Comparison of ENCODE assay signal across 13 mouse cellular contexts in the genomic region with DNA sequence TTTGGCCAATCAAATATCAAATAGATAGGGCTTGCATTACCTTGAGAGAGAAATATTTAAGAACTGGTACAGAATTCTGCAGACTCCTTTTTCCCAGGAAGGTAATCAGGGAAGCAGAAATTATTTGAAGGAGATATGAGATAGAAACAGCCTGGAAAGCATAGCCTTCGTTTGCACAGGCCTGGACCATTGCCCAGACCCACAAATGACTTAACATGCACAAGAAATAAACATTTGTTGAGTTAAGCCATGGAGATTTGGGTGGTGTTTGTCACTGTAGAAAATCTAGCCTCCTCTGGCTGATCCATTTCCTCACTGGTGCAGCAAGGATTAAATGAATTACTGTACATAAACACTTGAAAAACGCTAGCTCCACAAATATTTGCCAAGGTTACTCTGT.
A peak's percentile ranks its signal among the peaks of the same experiment; 100 is the strongest.
DNase-seq lines count a peak whose midpoint lies in the region; ATAC-seq and TF ChIP-seq lines count a peak whose summit lies in the region.
"Had no signal": no experiment of that assay in that cellular context is flagged by ENCODE, and none has a peak within 500 bp of the region (broad histone marks: within the 10 kb centered on the region; RNA-seq: fewer than 3 reads in every experiment).

No protein-coding gene starts in this region.

- H3K4me2 ChIP-seq in lung, postnatal 0 days (replicated peaks; ENCODE audit: low read depth, low read length), result no peak overlapping the region
- H3K4me2 ChIP-seq: liver, embryonic 11.5 days; midbrain, embryonic 12.5 days had no signal

- intact Hi-C loops in gastrocnemius, postnatal 14 days (cut with DNase I; ENCODE audit: low total_unique reads), result no loop called here
- intact Hi-C loops in left cerebral cortex, adult 2 months (cut with DNase I), result no loop called here

- no peaks in the 10 kb centered on the region for H3K9me3 ChIP-seq in lung, postnatal 0 days (ENCODE audit: low read length)
- H3K9me3 ChIP-seq: midbrain, embryonic 12.5 days had no signal

- peak; percentile 26 for DNase-seq in gastrocnemius, postnatal 14 days
- DNase-seq in gastrocnemius, adult 8-10 months (ENCODE audit: low spot score in 2 of 2), result no peak
- DNase-seq in left cerebral cortex, adult 2 months (ENCODE audit: extremely low spot score in 1 of 2, low spot score in 2 of 2), result no peak
- no peak for DNase-seq in left cerebral cortex, adult 8-10 months (ENCODE audit: low spot score in 2 of 2)
- peak; percentile 52 for DNase-seq in brain, adult 2 months (ENCODE audit: low read depth, low spot score)
- peak; percentile 74 for DNase-seq in lung, postnatal 0 days (ENCODE audit: low spot score)
- DNase-seq in Muller cell, postnatal 12 days (ENCODE audit: inconsistent ontology term), result no peak
- DNase-seq: thymus, adult 2 months had no signal

- TF ChIP-seq CTCF in left cerebral cortex, adult 2 months (IDR thresholded peaks at IDR 0.05), result no peak
- no peak for TF ChIP-seq CTCF in lung, postnatal 0 days (IDR thresholded peaks at IDR 0.05)

- H3K27me3 ChIP-seq in lung, postnatal 0 days (replicated peaks; ENCODE audit: insufficient read depth, low read length), result no peaks in the 10 kb centered on the region
- H3K27me3 ChIP-seq: CH12.LX; midbrain, embryonic 12.5 days had no signal

- no peaks in the 10 kb centered on the region for H3K36me3 ChIP-seq in lung, postnatal 0 days (ENCODE audit: insufficient read depth, low read length)
- H3K36me3 ChIP-seq: midbrain, embryonic 12.5 days had no signal

- 6% methylated on average over 2 of the region's 2 CpGs for WGBS in lung, postnatal 0 days

- ATAC-seq in lung, postnatal 0 days, result no peak; the same call in 1 of the 2 replicates
- no peak for ATAC-seq in CD4-positive, CD25-positive, alpha-beta regulatory T cell, adult 4 months
- ATAC-seq: forebrain, embryonic 16.5 days had no signal

- no peak overlapping the region for H3K9ac ChIP-seq in lung, postnatal 0 days (replicated peaks; ENCODE audit: low read depth)
- H3K9ac ChIP-seq: midbrain, embryonic 12.5 days had no signal

- TF ChIP-seq EP300 in lung, postnatal 0 days (IDR thresholded peaks at IDR 0.05), result peak; percentile 21; the same call in 1 of the 2 replicates

- no peak overlapping the region for H3K4me3 ChIP-seq in left cerebral cortex, adult 2 months
- no peak overlapping the region for H3K4me3 ChIP-seq in lung, postnatal 0 days (ENCODE audit: low read depth, low read length)
- H3K4me3 ChIP-seq: midbrain, embryonic 12.5 days had no signal

- peak overlapping the region; percentile 19 for H3K27ac ChIP-seq in left cerebral cortex, adult 2 months
- no peak overlapping the region for H3K27ac ChIP-seq in lung, postnatal 0 days (ENCODE audit: low read length)
- H3K27ac ChIP-seq: midbrain, embryonic 12.5 days had no signal

- H3K4me1 ChIP-seq in lung, postnatal 0 days (ENCODE audit: insufficient read depth, low read depth, low read length), result no peaks in the 10 kb centered on the region
- H3K4me1 ChIP-seq: midbrain, embryonic 12.5 days had no signal

Comparison
In these comparisons a context has a peak if more than half of its experiments do, and no peak if none do; other contexts are left out.
1. DNase-seq: peak in gastrocnemius, postnatal 14 days (single experiment), brain, adult 2 months (single experiment) and lung, postnatal 0 days (single experiment); none in gastrocnemius, adult 8-10 months (0 of 2), left cerebral cortex, adult 2 months (0 of 2), left cerebral cortex, adult 8-10 months (0 of 2) and Muller cell, postnatal 12 days (single experiment).